9 mouse cellular contexts compared by ENCODE assay signal in genomic region chr4:44664767-44665056, GRCm38 (mm10). TPM values are rescaled to one million over a fixed set of nuclear protein-coding genes. Genes with fewer than 3 reads are reported as not detected.
A peak's percentile ranks its signal among the peaks of the same experiment; 100 is the strongest.
DNase-seq lines count a peak whose midpoint lies in the region; ATAC-seq and TF ChIP-seq lines count a peak whose summit lies in the region.
"Had no signal": no experiment of that assay in that cellular context is flagged by ENCODE, and none has a peak within 500 bp of the region (broad histone marks: within the 10 kb centered on the region; RNA-seq: fewer than 3 reads in every experiment).

No protein-coding gene starts in this region.

- no peak for DNase-seq in gastrocnemius, adult 2 months
- DNase-seq in gastrocnemius, postnatal 10 days = no peak
- no peak for DNase-seq in hindbrain, embryonic 10.5 days (ENCODE audit: low spot score)
- no peak for DNase-seq in yolk sac, embryonic 10.5 days (ENCODE audit: low spot score)
- no peak for DNase-seq in ovary, postnatal 36 days (ENCODE audit: low spot score)
- no peak for DNase-seq in natural killer cell, adult 2 months (ENCODE audit: low spot score in 2 of 2)
- DNase-seq: kidney, adult 8-10 months had no signal

- intact Hi-C loops in gastrocnemius, adult 2 months (cut with DNase I) = loop anchor here (10.0 kb wide), 1 partner anchor 100 kb away; no protein-coding TSS in a partner anchor

- H3K27me3 ChIP-seq in E14TG2a.4 (ENCODE audit: insufficient read depth, low read length) = peaks cover 80% of the 10 kb centered on the region
- H3K27me3 ChIP-seq in hindbrain, embryonic 10.5 days (ENCODE audit: insufficient read depth, poor library complexity, severe bottlenecking) = peaks cover 91% of the 10 kb centered on the region
- H3K27me3 ChIP-seq in liver, embryonic 16.5 days (ENCODE audit: control insufficient read depth, insufficient read depth, low read depth, low read length) = peaks cover 38% of the 10 kb centered on the region

- H3K4me1 ChIP-seq in E14TG2a.4 (replicated peaks; ENCODE audit: low read depth, low read length) = peaks cover 57% of the 10 kb centered on the region
- peaks cover 31% of the 10 kb centered on the region for H3K4me1 ChIP-seq in hindbrain, embryonic 10.5 days (replicated peaks)
- H3K4me1 ChIP-seq in liver, embryonic 16.5 days (ENCODE audit: control insufficient read depth, low read depth, low read length) = no peaks in the 10 kb centered on the region

- 18% methylated on average over 6 of the region's 6 CpGs for WGBS in hindbrain, embryonic 10.5 days
- WGBS in liver, embryonic 16.5 days (ENCODE audit: insufficient replicate concordance) = 21% methylated on average over 6 of the region's 6 CpGs

- no peak overlapping the region for H3K27ac ChIP-seq in gastrocnemius, adult 2 months
- peak overlapping the region; percentile 82 for H3K27ac ChIP-seq in hindbrain, embryonic 10.5 days
- no peak overlapping the region for H3K27ac ChIP-seq in liver, embryonic 16.5 days (ENCODE audit: low read length)

- H3K9me3 ChIP-seq in E14TG2a.4 (ENCODE audit: low read length) = no peaks in the 10 kb centered on the region
- no peaks in the 10 kb centered on the region for H3K9me3 ChIP-seq in hindbrain, embryonic 10.5 days
- no peaks in the 10 kb centered on the region for H3K9me3 ChIP-seq in liver, embryonic 16.5 days (replicated peaks; ENCODE audit: control insufficient read depth, low read length)

- TF ChIP-seq CTCF in gastrocnemius, adult 2 months (IDR thresholded peaks at IDR 0.05) = no peak
- TF ChIP-seq CTCF in E14TG2a.4 (conservative IDR thresholded peaks at IDR 0.05; ENCODE audit: low read length) = no peak

- H3K9ac ChIP-seq in liver, embryonic 16.5 days (ENCODE audit: low read depth, low read length) = no peak overlapping the region

- H3K4me3 ChIP-seq in gastrocnemius, adult 2 months = peak overlapping the region; percentile 65
- H3K4me3 ChIP-seq in E14TG2a.4 (replicated peaks; ENCODE audit: low read length) = peak overlapping the region; percentile 74
- peak overlapping the region; percentile 65 for H3K4me3 ChIP-seq in hindbrain, embryonic 10.5 days
- H3K4me3 ChIP-seq in liver, embryonic 16.5 days (ENCODE audit: low read depth, low read length) = peak overlapping the region; percentile 38

- ATAC-seq in liver, embryonic 16.5 days (ENCODE audit: low read depth) = no peak

- no peak overlapping the region for H3K4me2 ChIP-seq in liver, embryonic 16.5 days (ENCODE audit: low read depth, low read length)

- H3K36me3 ChIP-seq in E14TG2a.4 (ENCODE audit: insufficient read depth, low read length) = no peaks in the 10 kb centered on the region
- H3K36me3 ChIP-seq in hindbrain, embryonic 10.5 days = peaks cover 10% of the 10 kb centered on the region
- no peaks in the 10 kb centered on the region for H3K36me3 ChIP-seq in liver, embryonic 16.5 days (ENCODE audit: control insufficient read depth, insufficient read depth)

RNA-seq across cellular contexts. Expression of gene Pax5, which starts 45.6 kb away (rescaled TPM):
- under 1 TPM in 1 of 2 experiments, not detected in 1; 0.10 TPM for total RNA-seq in gastrocnemius, adult 2 months (2021)
- total RNA-seq in gastrocnemius, postnatal 10 days (2021) = 1 to 10 TPM in 1 of 2 experiments, under 1 TPM in 1; 0.05 to 1.5 TPM
- 4.4 and 4.9 TPM in 2 replicates for polyA plus RNA-seq in hindbrain, embryonic 10.5 days (2016; fragmentation: Nextera tagmentation; extraction: Ambion mirVana)
- 0.36 and 0.54 TPM in 2 replicates for polyA plus RNA-seq in liver, embryonic 16.5 days (2015; fragmentation: Nextera tagmentation; extraction: Ambion mirVana)
